Mouse (Mus musculus): ENCODE data around the gene Rpl9-ps1. TPM values are rescaled to one million over a fixed set of nuclear protein-coding genes. Genes with fewer than 3 reads are reported as not detected.

Gene Rpl9-ps1
- polyA plus RNA-seq, 1 experiment, result not detected

DNA sequence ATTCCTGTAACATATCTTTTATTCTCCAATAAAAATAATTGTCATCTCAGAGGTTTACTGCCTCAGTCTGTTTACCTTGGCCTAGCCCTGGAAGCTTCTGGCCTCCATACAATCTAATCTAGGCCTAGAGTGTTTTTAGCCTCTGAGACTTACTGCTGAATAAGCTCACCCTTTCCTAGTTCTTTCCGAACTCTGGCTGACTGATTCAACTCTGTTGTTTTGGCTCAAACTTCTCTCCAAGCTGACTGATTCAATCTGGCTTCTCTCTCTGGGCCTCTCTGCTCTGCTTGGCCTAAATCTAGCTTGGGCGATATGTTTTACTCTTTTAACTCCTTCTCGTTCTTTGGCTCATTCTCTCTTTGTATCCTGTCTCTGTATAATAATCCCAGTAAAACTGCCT lies 46.4 kb downstream of the Rpl9-ps1 start:
- Histone ChIP-seq H3K4me2 (ENCODE audit: low read depth) (no peak overlapping the region), H3K79me2 (ENCODE audit: control insufficient read depth, insufficient read depth) (no peaks in the 10 kb centered on the region), H3ac (ENCODE audit: control insufficient read depth, insufficient read length) (no peak overlapping the region), H3K4me3 (no peak overlapping the region), H3K27me3 (ENCODE audit: control insufficient read depth, insufficient read depth, insufficient read length) (no peaks in the 10 kb centered on the region), H3K36me3 (ENCODE audit: control insufficient read depth, insufficient read depth) (no peaks in the 10 kb centered on the region)
- no peak for TF ChIP-seq MYOD1 (IDR thresholded peaks at IDR 0.05; ENCODE audit: control insufficient read depth in 1 of 3, insufficient read length in 2 of 3, low read depth in 2 of 3)
- TF ChIP-seq CEBPB (IDR thresholded peaks at IDR 0.05; ENCODE audit: insufficient read depth, poor library complexity, severe bottlenecking), result no peak
- TF ChIP-seq MAX (IDR thresholded peaks at IDR 0.05; ENCODE audit: low read depth), result no peak
- TF ChIP-seq TCF12 (IDR thresholded peaks at IDR 0.05; ENCODE audit: insufficient read depth, poor library complexity, severe bottlenecking), result no peak
- no peak for TF ChIP-seq USF1 (IDR thresholded peaks at IDR 0.05; ENCODE audit: low read depth)
- TF ChIP-seq MYOG (IDR thresholded peaks at IDR 0.05; ENCODE audit: control insufficient read depth in 1 of 3, insufficient read depth in 1 of 3, insufficient read length in 2 of 3, low read depth in 2 of 3), result no peak
- no peak for TF ChIP-seq E2F4 (IDR thresholded peaks at IDR 0.05; ENCODE audit: insufficient read depth)
- no peak for TF ChIP-seq POLR2AphosphoS2 (IDR thresholded peaks at IDR 0.05; ENCODE audit: insufficient read length, low read depth)
- no peak for TF ChIP-seq REST (IDR thresholded peaks at IDR 0.05; ENCODE audit: insufficient read depth, insufficient read length)
- no peak for TF ChIP-seq TCF3 (IDR thresholded peaks at IDR 0.05; ENCODE audit: insufficient read length, low read depth)
- no peak for TF ChIP-seq SRF (IDR thresholded peaks at IDR 0.05; ENCODE audit: control insufficient read depth, insufficient read length, low read depth)
- TF ChIP-seq POLR2A (IDR thresholded peaks at IDR 0.05; ENCODE audit: insufficient read length, low read depth), result no peak

GRCm38 (mm10) chr11:83598207-83598837 lies 47.1 kb downstream of the Rpl9-ps1 start:
- no peak overlapping the region for H3ac ChIP-seq (ENCODE audit: control insufficient read depth, insufficient read length)
- no peaks in the 10 kb centered on the region for H3K36me3 ChIP-seq (ENCODE audit: control insufficient read depth, insufficient read depth)
- H3K27me3 ChIP-seq (ENCODE audit: control insufficient read depth, insufficient read depth, insufficient read length), result no peaks in the 10 kb centered on the region
- no peak overlapping the region for H3K4me2 ChIP-seq (ENCODE audit: low read depth)
- TF ChIP-seq TCF12 (IDR thresholded peaks at IDR 0.05; ENCODE audit: insufficient read depth, poor library complexity, severe bottlenecking) (no peak), MAX (IDR thresholded peaks at IDR 0.05; ENCODE audit: low read depth) (no peak), TCF3 (IDR thresholded peaks at IDR 0.05; ENCODE audit: insufficient read length, low read depth) (no peak), E2F4 (IDR thresholded peaks at IDR 0.05; ENCODE audit: insufficient read depth) (no peak), REST (IDR thresholded peaks at IDR 0.05; ENCODE audit: insufficient read depth, insufficient read length) (no peak), MYOD1 (IDR thresholded peaks at IDR 0.05; ENCODE audit: control insufficient read depth in 1 of 3, insufficient read length in 2 of 3, low read depth in 2 of 3) (no peak), MYOG (IDR thresholded peaks at IDR 0.05; ENCODE audit: control insufficient read depth in 1 of 3, insufficient read depth in 1 of 3, insufficient read length in 2 of 3, low read depth in 2 of 3) (no peak), POLR2AphosphoS2 (IDR thresholded peaks at IDR 0.05; ENCODE audit: insufficient read length, low read depth) (no peak), USF1 (IDR thresholded peaks at IDR 0.05; ENCODE audit: low read depth) (no peak)
- H3K79me2 ChIP-seq (ENCODE audit: control insufficient read depth, insufficient read depth), result no peaks in the 10 kb centered on the region
- H3K4me3 ChIP-seq, result no peak overlapping the region

DNA sequence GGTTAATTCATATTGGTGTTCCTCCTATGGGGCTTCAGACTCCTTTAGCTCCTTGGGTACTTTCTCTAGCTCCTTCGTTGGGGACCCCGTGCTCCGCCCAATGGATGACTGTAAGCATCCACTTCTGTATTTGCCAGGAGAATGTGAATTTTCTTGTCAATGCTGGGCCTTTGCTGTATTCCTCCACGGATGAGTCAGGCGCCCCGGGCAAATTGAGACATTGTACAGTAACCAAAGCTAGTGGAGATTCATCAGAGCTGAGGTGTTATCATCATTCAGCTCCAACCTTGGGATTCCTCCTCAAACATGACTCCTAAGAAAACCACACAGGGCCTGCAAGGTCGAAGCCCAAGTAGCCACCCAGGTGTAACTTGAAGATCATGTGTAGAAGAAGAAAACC lies 47.6 kb downstream of the Rpl9-ps1 start:
- Histone ChIP-seq H3K79me2 (ENCODE audit: control insufficient read depth, insufficient read depth) (no peaks in the 10 kb centered on the region), H3K27me3 (ENCODE audit: control insufficient read depth, insufficient read depth, insufficient read length) (no peaks in the 10 kb centered on the region), H3K36me3 (ENCODE audit: control insufficient read depth, insufficient read depth) (no peaks in the 10 kb centered on the region), H3ac (ENCODE audit: control insufficient read depth, insufficient read length) (no peak overlapping the region), H3K4me3 (no peak overlapping the region), H3K4me2 (ENCODE audit: low read depth) (no peak overlapping the region)
- TF ChIP-seq POLR2A (IDR thresholded peaks at IDR 0.05; ENCODE audit: insufficient read length, low read depth) (no peak), POLR2AphosphoS2 (IDR thresholded peaks at IDR 0.05; ENCODE audit: insufficient read length, low read depth) (no peak), TCF12 (IDR thresholded peaks at IDR 0.05; ENCODE audit: insufficient read depth, poor library complexity, severe bottlenecking) (no peak), TCF3 (IDR thresholded peaks at IDR 0.05; ENCODE audit: insufficient read length, low read depth) (no peak), MYOG (IDR thresholded peaks at IDR 0.05; ENCODE audit: control insufficient read depth in 1 of 3, insufficient read depth in 1 of 3, insufficient read length in 2 of 3, low read depth in 2 of 3) (no peak), SRF (IDR thresholded peaks at IDR 0.05; ENCODE audit: control insufficient read depth, insufficient read length, low read depth) (no peak), REST (IDR thresholded peaks at IDR 0.05; ENCODE audit: insufficient read depth, insufficient read length) (no peak), USF1 (IDR thresholded peaks at IDR 0.05; ENCODE audit: low read depth) (no peak), MAX (IDR thresholded peaks at IDR 0.05; ENCODE audit: low read depth) (no peak), MYOD1 (IDR thresholded peaks at IDR 0.05; ENCODE audit: control insufficient read depth in 1 of 3, insufficient read length in 2 of 3, low read depth in 2 of 3) (no peak), CEBPB (IDR thresholded peaks at IDR 0.05; ENCODE audit: insufficient read depth, poor library complexity, severe bottlenecking) (no peak), E2F4 (IDR thresholded peaks at IDR 0.05; ENCODE audit: insufficient read depth) (no peak)

DNA sequence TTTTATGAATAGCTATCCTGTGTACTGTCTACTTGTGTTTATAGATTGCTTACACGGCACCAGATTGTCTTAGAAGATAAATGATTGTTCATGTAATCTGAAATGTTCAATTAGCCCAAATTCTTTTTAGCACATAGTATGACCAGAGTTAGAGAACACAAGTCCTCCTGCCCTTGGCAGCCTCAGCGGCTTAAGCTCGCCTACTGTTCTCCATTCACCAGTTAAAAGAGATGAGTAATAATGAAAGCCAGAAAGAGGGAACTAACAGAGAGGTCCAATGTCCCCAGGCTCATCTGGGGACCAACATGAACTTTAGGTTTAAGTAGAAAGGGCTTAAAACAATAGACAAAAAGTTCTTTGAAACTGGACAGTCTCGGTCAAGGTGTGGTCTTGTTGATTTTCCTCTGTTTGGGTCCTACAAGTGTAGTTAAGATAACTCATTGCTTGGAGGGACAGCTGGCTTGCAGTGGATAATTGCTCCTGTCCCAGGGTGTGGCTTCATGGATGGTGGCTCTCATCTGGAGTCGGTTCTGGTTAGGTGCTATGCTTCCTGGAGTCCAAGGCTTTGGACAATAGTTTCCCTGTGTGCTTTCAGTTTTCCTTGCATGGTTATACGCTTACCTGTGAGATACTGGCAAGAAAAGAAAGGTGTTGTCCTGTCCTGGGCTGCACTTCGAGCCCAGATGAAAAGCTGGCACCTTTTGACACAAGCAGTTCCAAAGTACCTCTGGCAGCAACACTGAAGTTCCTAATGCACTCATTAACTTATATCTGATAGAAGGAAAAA lies 49.6 kb downstream of the Rpl9-ps1 start:
- Histone ChIP-seq H3K36me3 (ENCODE audit: control insufficient read depth, insufficient read depth) (no peaks in the 10 kb centered on the region), H3K27me3 (ENCODE audit: control insufficient read depth, insufficient read depth, insufficient read length) (no peaks in the 10 kb centered on the region), H3K4me3 (no peak overlapping the region), H3K79me2 (ENCODE audit: control insufficient read depth, insufficient read depth) (no peaks in the 10 kb centered on the region), H3K4me2 (ENCODE audit: low read depth) (no peak overlapping the region), H3ac (ENCODE audit: control insufficient read depth, insufficient read length) (no peak overlapping the region)
- TF ChIP-seq MAX (IDR thresholded peaks at IDR 0.05; ENCODE audit: low read depth) (no peak), TCF3 (IDR thresholded peaks at IDR 0.05; ENCODE audit: insufficient read length, low read depth) (no peak), TCF12 (IDR thresholded peaks at IDR 0.05; ENCODE audit: insufficient read depth, poor library complexity, severe bottlenecking) (no peak), POLR2AphosphoS2 (IDR thresholded peaks at IDR 0.05; ENCODE audit: insufficient read length, low read depth) (no peak), USF1 (IDR thresholded peaks at IDR 0.05; ENCODE audit: low read depth) (no peak), CEBPB (IDR thresholded peaks at IDR 0.05; ENCODE audit: insufficient read depth, poor library complexity, severe bottlenecking) (no peak), E2F4 (IDR thresholded peaks at IDR 0.05; ENCODE audit: insufficient read depth) (no peak), REST (IDR thresholded peaks at IDR 0.05; ENCODE audit: insufficient read depth, insufficient read length) (no peak), POLR2A (IDR thresholded peaks at IDR 0.05; ENCODE audit: insufficient read length, low read depth) (no peak), MYOG (IDR thresholded peaks at IDR 0.05; ENCODE audit: control insufficient read depth in 1 of 3, insufficient read depth in 1 of 3, insufficient read length in 2 of 3, low read depth in 2 of 3) (no peak), SRF (IDR thresholded peaks at IDR 0.05; ENCODE audit: control insufficient read depth, insufficient read length, low read depth) (no peak), MYOD1 (IDR thresholded peaks at IDR 0.05; ENCODE audit: control insufficient read depth in 1 of 3, insufficient read length in 2 of 3, low read depth in 2 of 3) (no peak)

Other genes with a start within 250 kb of the Rpl9-ps1 start
- 0.36 TPM for gene Rasl10b, start 236.5 kb downstream of the Rpl9-ps1 start, polyA plus RNA-seq (2012; fragmentation: generic; extraction: Trizol)
- not detected for gene Gas2l2, start 216.2 kb downstream of the Rpl9-ps1 start, polyA plus RNA-seq (2012; fragmentation: generic; extraction: Trizol)
- gene 1700020L24Rik, start 207.9 kb downstream of the Rpl9-ps1 start, polyA plus RNA-seq (2012; fragmentation: generic; extraction: Trizol), result 12.0 TPM
- 10.2 TPM for gene Mmp28, start 182.6 kb downstream of the Rpl9-ps1 start, polyA plus RNA-seq (2012; fragmentation: generic; extraction: Trizol)
- gene Taf15, start 172.5 kb downstream of the Rpl9-ps1 start, polyA plus RNA-seq (2012; fragmentation: generic; extraction: Trizol), result 74.2 TPM
- 0.04 TPM for gene Heatr9, start 123.4 kb downstream of the Rpl9-ps1 start, polyA plus RNA-seq (2012; fragmentation: generic; extraction: Trizol)
- 10.4 TPM for gene Ccl5, start 115.1 kb downstream of the Rpl9-ps1 start, polyA plus RNA-seq (2012; fragmentation: generic; extraction: Trizol)
- gene Ccl9, start 67.0 kb downstream of the Rpl9-ps1 start, polyA plus RNA-seq (2012; fragmentation: generic; extraction: Trizol), result 8.2 TPM
- gene Ccl6, start 52.5 kb downstream of the Rpl9-ps1 start, polyA plus RNA-seq (2012; fragmentation: generic; extraction: Trizol), result 0.04 TPM
- gene Ccl3, start 3.7 kb upstream of the Rpl9-ps1 start, polyA plus RNA-seq (2012; fragmentation: generic; extraction: Trizol), result not detected
- not detected for gene Ccl4, start 17.0 kb upstream of the Rpl9-ps1 start, polyA plus RNA-seq (2012; fragmentation: generic; extraction: Trizol)
- gene Wfdc17, start 58.4 kb upstream of the Rpl9-ps1 start, polyA plus RNA-seq (2012; fragmentation: generic; extraction: Trizol), result not detected
- not detected for gene Wfdc18, start 63.4 kb upstream of the Rpl9-ps1 start, polyA plus RNA-seq (2012; fragmentation: generic; extraction: Trizol)
- not detected for gene Wfdc21, start 101.3 kb upstream of the Rpl9-ps1 start, polyA plus RNA-seq (2012; fragmentation: generic; extraction: Trizol)
- 8.7 TPM for gene Heatr6, start 108.1 kb upstream of the Rpl9-ps1 start, polyA plus RNA-seq (2012; fragmentation: generic; extraction: Trizol)
- not detected for gene Hnf1b, start 204.4 kb upstream of the Rpl9-ps1 start, polyA plus RNA-seq (2012; fragmentation: generic; extraction: Trizol)